Mouse (Mus musculus) embryonic facial prominence, embryonic 14.5 days (tissue): ENCODE measurements at regions not wholly inside any gene's neighbourhood (a gene's known extent, or its start where the extent isn't known, plus 50 kb on each side); places are given as distances from the start of the nearest gene placed in this dataset.
A peak's percentile ranks its signal among the peaks of the same experiment; 100 is the strongest.

Source experiments
- ATAC-seq: fragments of 200-750 bp; cut with Nextera tagmentation; 2 replicates; pipeline ENCODE4 v1.8.0; 2017; ENCODE audit warnings: low read depth, moderate number of reproducible peaks, moderate TSS enrichment
- DNase-seq: peaks from one replicate; pipeline ENCODE4 v3.0.0-alpha.2; 2015; ENCODE audit warnings: low spot score
- H3K27ac ChIP-seq: fragments of 300-500 bp; sonication (generic); replicated peaks from 2 replicates; pipeline ENCODE4 v1.5.1; 2014; ENCODE audit warnings: low read depth, mild to moderate bottlenecking, low read length, moderate library complexity
- H3K27me3 ChIP-seq: fragments of 300-500 bp; sonication (generic); replicated peaks from 2 replicates; pipeline ENCODE4 v1.6.1; 2014; ENCODE audit warnings: low read length; ENCODE audit not compliant: control insufficient read depth, insufficient read depth
- H3K36me3 ChIP-seq: fragments of 300-500 bp; sonication (generic); 2 replicates; pipeline ENCODE4 v1.6.1; 2014; ENCODE audit warnings: low read length, mixed read lengths; ENCODE audit not compliant: control insufficient read depth, insufficient read depth
- H3K4me1 ChIP-seq: fragments of 300-500 bp; sonication (generic); 2 replicates; pipeline ENCODE4 v1.6.1; 2014; ENCODE audit warnings: antibody characterized with exemption, low read length; ENCODE audit not compliant: control insufficient read depth, insufficient read depth
- H3K4me2 ChIP-seq: fragments of 300-500 bp; sonication (generic); 2 replicates; pipeline ENCODE4 v1.6.1; 2014; ENCODE audit warnings: low read depth, mild to moderate bottlenecking, low read length, moderate library complexity, mixed read lengths
- H3K4me3 ChIP-seq: fragments of 300-500 bp; sonication (generic); 2 replicates; pipeline ENCODE4 v1.5.1; 2014; ENCODE audit warnings: low read depth, mild to moderate bottlenecking, low read length
- H3K9ac ChIP-seq: fragments of 300-500 bp; sonication (generic); 2 replicates; pipeline ENCODE4 v1.6.1; 2014; ENCODE audit warnings: low read depth, mild to moderate bottlenecking, low read length, moderate library complexity, mixed read lengths
- H3K9me3 ChIP-seq: fragments of 300-500 bp; sonication (generic); 2 replicates; pipeline ENCODE4 v1.6.1; 2016; ENCODE audit warnings: low read length; ENCODE audit not compliant: control insufficient read depth
- WGBS: fragments of 180-500 bp; shearing (Covaris S2); extraction: QIAGEN DNeasy Blood & Tissue Kit; methylation state at CpG from one replicate; pipeline ENCODE4 v1.1.7; 2014; 5-methylcytosine and 5-hydroxymethylcytosine counted together

GRCm38 (mm10) chr2:115399107-115399740 lies 182.3 kb upstream of the BC052040 start:
- WGBS = 81% methylated on average over 6 of the region's 6 CpGs
- H3K9ac ChIP-seq = no peak overlapping the region
- H3K4me1 ChIP-seq = no peaks in the 10 kb centered on the region
- H3K27ac ChIP-seq = no peak overlapping the region
- H3K4me3 ChIP-seq = no peak overlapping the region
- H3K36me3 ChIP-seq = no peaks in the 10 kb centered on the region
- no peaks in the 10 kb centered on the region for H3K27me3 ChIP-seq
- no peak for ATAC-seq
- no peak for DNase-seq
- H3K4me2 ChIP-seq = no peak overlapping the region
- H3K9me3 ChIP-seq = no peaks in the 10 kb centered on the region

- no peak overlapping the region for H3K27ac ChIP-seq
- no peaks in the 10 kb centered on the region for H3K27me3 ChIP-seq
- H3K9me3 ChIP-seq = no peaks in the 10 kb centered on the region
- whole genome bisulfite sequencing = 85% methylated on average over 10 of the region's 10 CpGs
- no peak overlapping the region for H3K4me2 ChIP-seq
- no peak for DNase-seq
- no peak overlapping the region for H3K4me3 ChIP-seq
- ATAC-seq = no peak
- H3K36me3 ChIP-seq = no peaks in the 10 kb centered on the region
- no peak overlapping the region for H3K9ac ChIP-seq
- H3K4me1 ChIP-seq = no peaks in the 10 kb centered on the region
Observed at GRCm38 (mm10) chr2:115399987-115400550, 181.4 kb upstream of the BC052040 start.

GRCm38 (mm10) chr2:115402246-115402645 lies 179.3 kb upstream of the BC052040 start:
- no peak overlapping the region for H3K4me3 ChIP-seq
- WGBS = 65% methylated on average over 2 of the region's 2 CpGs
- no peak for ATAC-seq

GRCm38 (mm10) chr2:115432476-115432875 lies 149.0 kb upstream of the BC052040 start:
- no peaks in the 10 kb centered on the region for H3K9me3 ChIP-seq
- no peaks in the 10 kb centered on the region for H3K4me1 ChIP-seq
- no peak overlapping the region for H3K9ac ChIP-seq
- ATAC-seq = no peak
- DNase-seq = peak; percentile 46
- H3K36me3 ChIP-seq = no peaks in the 10 kb centered on the region
- H3K4me3 ChIP-seq = no peak overlapping the region
- H3K4me2 ChIP-seq = no peak overlapping the region
- no peaks in the 10 kb centered on the region for H3K27me3 ChIP-seq
- no peak overlapping the region for H3K27ac ChIP-seq
- 27% methylated on average over 2 of the region's 2 CpGs for WGBS

More at GRCm38 (mm10) chr2:115402246-115402645, 179.3 kb upstream of the BC052040 start:
- Histone ChIP-seq H3K9ac (no peak overlapping the region), H3K4me2 (no peak overlapping the region), H3K36me3 (no peaks in the 10 kb centered on the region), H3K27ac (no peak overlapping the region), H3K27me3 (no peaks in the 10 kb centered on the region), H3K9me3 (no peaks in the 10 kb centered on the region), H3K4me1 (no peaks in the 10 kb centered on the region)
- no peak for DNase-seq

GRCm38 (mm10) chr2:115441100-115441499 lies 140.4 kb upstream of the BC052040 start:
- Histone ChIP-seq H3K4me3 (no peak overlapping the region), H3K36me3 (no peaks in the 10 kb centered on the region), H3K27me3 (no peaks in the 10 kb centered on the region), H3K4me1 (no peaks in the 10 kb centered on the region), H3K27ac (no peak overlapping the region), H3K4me2 (no peak overlapping the region), H3K9ac (no peak overlapping the region), H3K9me3 (no peaks in the 10 kb centered on the region)
- no peak for ATAC-seq
- no peak for DNase-seq
- 29% methylated on average over 1 of the region's 1 CpGs for WGBS

- Histone ChIP-seq H3K36me3 (no peaks in the 10 kb centered on the region), H3K4me3 (no peak overlapping the region), H3K4me1 (no peaks in the 10 kb centered on the region), H3K9ac (no peak overlapping the region), H3K4me2 (no peak overlapping the region), H3K27me3 (no peaks in the 10 kb centered on the region), H3K9me3 (no peaks in the 10 kb centered on the region), H3K27ac (no peak overlapping the region)
- DNase-seq = no peak
- WGBS = 73% methylated on average over 6 of the region's 6 CpGs
- ATAC-seq = no peak
Observed at GRCm38 (mm10) chr2:115449783-115450483, 131.6 kb upstream of the BC052040 start.

GRCm38 (mm10) chr2:115455593-115455992 lies 125.9 kb upstream of the BC052040 start:
- WGBS = 52% methylated on average over 6 of the region's 6 CpGs
- Histone ChIP-seq H3K4me2 (no peak overlapping the region), H3K4me3 (no peak overlapping the region), H3K27ac (no peak overlapping the region), H3K27me3 (0 out of 2 replicates have a peak, but pooled peaks cover 3% of the 10 kb centered on the region), H3K9me3 (no peaks in the 10 kb centered on the region), H3K4me1 (no peaks in the 10 kb centered on the region), H3K36me3 (no peaks in the 10 kb centered on the region), H3K9ac (no peak overlapping the region)
- DNase-seq (no peak), ATAC-seq (no peak)

GRCm38 (mm10) chr2:115456372-115457022 lies 125.0 kb upstream of the BC052040 start:
- no peak for ATAC-seq
- H3K9me3 ChIP-seq = no peaks in the 10 kb centered on the region

More at GRCm38 (mm10) chr2:115456372-115457022, 125.0 kb upstream of the BC052040 start:
- Histone ChIP-seq H3K27ac (no peak overlapping the region), H3K9ac (no peak overlapping the region), H3K4me2 (no peak overlapping the region), H3K4me1 (no peaks in the 10 kb centered on the region), H3K36me3 (no peaks in the 10 kb centered on the region), H3K27me3 (0 out of 2 replicates have a peak, but pooled peaks cover 3% of the 10 kb centered on the region), H3K4me3 (no peak overlapping the region)
- 56% methylated on average over 5 of the region's 5 CpGs for WGBS
- no peak for DNase-seq
